Mouse (Mus musculus): ENCODE measurements around the gene Cpm.

GRCm38 (mm10) chr10:117581753-117582062 is 47.6 kb upstream of the Cpm start:
- TF ChIP-seq CTCF (IDR thresholded peaks at IDR 0.05; ENCODE audit: borderline replicate concordance, insufficient read depth, low read depth, low read length) (no peak), POLR2A (IDR thresholded peaks at IDR 0.05; ENCODE audit: borderline replicate concordance, insufficient read depth, low read length) (no peak)

Data from cerebellum, adult 2 months (tissue).